Mouse (Mus musculus) Patski (cell line): ENCODE results near the gene Tdrd12. TPM values are rescaled to one million over a fixed set of nuclear protein-coding genes. Genes with fewer than 3 reads are reported as not detected.

ENCODE experiments used
- ATAC-seq: fragments of 100-300 bp; one replicate; pipeline ENCODE4 v1.8.0; 2021
- CTCF ChIA-PET: fragments of 350-600 bp; sonication (Branson Sonifier 250); formaldehyde crosslinking; loops from one replicate; lab custom pipeline; 2022; ENCODE audit warnings: inconsistent platforms; lab: Charles Lee
- POLR2A ChIA-PET: fragments of 350-600 bp; sonication (Branson Sonifier 250); formaldehyde crosslinking; loops from one replicate; lab custom pipeline; 2022; ENCODE audit warnings: antibody characterized with exemption, inconsistent platforms; lab: Charles Lee
- DNase-seq: peaks from one replicate; pipeline ENCODE4 v3.0.0-alpha.2; 2011; ENCODE audit warnings: low read depth, low spot score
- H3K27me3 ChIP-seq: fragments of 371-371 bp; one replicate; pipeline ENCODE4 v1.5.1; 2021
- CTCF ChIP-seq: fragments of 100-300 bp; IDR thresholded peaks from one replicate; pipeline ENCODE4 v1.5.1; 2021
- in situ Hi-C: fragments of 300-500 bp; cut with MboI; formaldehyde crosslinking; loops from 3 replicates; pipeline ENCODE4 v1.11.1; 2018; ENCODE audit warnings: low pct_unique_long_range_greater_than_20kb, mixed read lengths
- polyA plus RNA-seq: library from polyadenylated mRNA; unstranded; gene quantifications from one replicate; pipeline ENCODE4 v1.2.3, GENCODE M21; 2021

Gene Tdrd12
- 0.05 TPM for polyA plus RNA-seq

- DNase-seq (no peak), ATAC-seq (no peak)
- CTCF ChIA-PET, result no interaction called here
- in situ Hi-C loops, result no loop called here
- H3K27me3 ChIP-seq, result no peaks in the 10 kb centered on the region
- no peak for TF ChIP-seq CTCF
- POLR2A ChIA-PET, result no interaction called here
Measured at GRCm38 (mm10) chr7:35537562-35537961, at the start of gene Tdrd12. Tdrd12 (minus strand) TSS chr7:35537745.

GRCm38 (mm10) chr7:35586906-35587445 lies 49.4 kb upstream of the Tdrd12 start:
- POLR2A ChIA-PET, result no interaction called here
- no peak for DNase-seq
- CTCF ChIA-PET, result interaction anchor here (2.6 kb wide), 1 partner anchor 10 kb away, joined by 7 read pairs; no protein-coding TSS in a partner anchor
- in situ Hi-C loops, result loop anchor here (10.0 to 25.0 kb wide), 2 partner anchors 48 to 1775 kb away; no protein-coding TSS in a partner anchor
- no peak for TF ChIP-seq CTCF
- H3K27me3 ChIP-seq, result peaks cover 10% of the 10 kb centered on the region
- no peak for ATAC-seq

DNA sequence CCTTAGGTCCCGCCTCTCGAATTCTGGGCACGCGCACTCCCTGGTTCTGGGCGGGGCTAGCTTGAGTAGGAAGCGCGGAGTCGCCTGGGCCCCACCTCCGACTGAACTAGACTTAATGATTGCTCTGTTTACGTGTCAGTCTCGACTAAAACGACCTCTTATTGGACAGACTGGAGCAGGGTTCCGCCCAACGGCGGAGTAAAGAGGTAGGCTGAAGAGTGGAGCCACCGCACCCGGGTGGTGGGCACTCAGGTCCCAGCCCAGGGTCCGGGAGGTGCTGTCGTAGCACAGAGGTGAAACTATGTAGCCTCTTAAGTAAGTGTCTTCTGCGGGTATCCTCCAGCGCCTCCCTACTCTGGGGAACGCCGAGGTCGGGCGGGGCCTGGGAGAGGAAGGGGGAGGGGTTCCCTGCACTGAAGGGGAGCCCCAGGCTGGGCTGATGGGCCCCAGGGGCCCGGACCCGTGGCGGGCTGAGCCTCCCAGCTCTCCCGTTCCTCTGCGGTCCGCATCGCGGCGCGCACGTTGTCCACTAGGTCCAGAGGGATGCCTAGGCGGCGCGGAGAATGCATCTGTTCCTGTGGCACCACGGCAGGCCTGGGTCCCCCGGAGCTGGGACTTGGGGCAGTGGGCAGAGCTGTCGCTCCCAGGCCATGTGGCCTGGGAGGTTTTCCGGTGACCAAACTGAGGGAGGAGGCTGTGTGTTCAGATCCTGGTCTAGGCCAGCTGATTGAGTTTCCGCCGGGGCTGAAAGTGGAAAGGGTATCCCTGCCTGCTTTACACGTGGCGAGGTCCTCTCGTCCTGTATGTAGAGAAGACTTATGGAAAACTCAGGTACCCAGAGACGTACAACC lies 48.7 kb upstream of the Tdrd12 start, which contains the start of gene Ankrd27:
Gene Ankrd27 (plus strand): TSS at position 190 of the 851 bp plus-strand sequence.
- TF ChIP-seq CTCF, result no peak
- peak; percentile 98 for ATAC-seq
- DNase-seq, result peak; percentile 79
- peaks cover 15% of the 10 kb centered on the region for H3K27me3 ChIP-seq
- CTCF ChIA-PET, result interaction anchor here (1.3 to 2.6 kb wide), 2 partner anchors 11 kb away, joined by 6 to 7 read pairs; no protein-coding TSS in a partner anchor
- in situ Hi-C loops, result loop anchor here (10.0 to 25.0 kb wide), 2 partner anchors 49 to 1776 kb away; no protein-coding TSS in a partner anchor
- POLR2A ChIA-PET, result interaction anchor here (0.6 kb wide), 1 partner anchor 9 kb away, joined by 3 read pairs; no protein-coding TSS in a partner anchor

- CTCF ChIA-PET, result interaction anchor here (1.3 to 4.1 kb wide), 3 partner anchors 10 to 32 kb away, joined by 6 to 11 read pairs (median 7); no protein-coding TSS in a partner anchor
- no peak for TF ChIP-seq CTCF
- POLR2A ChIA-PET, result interaction anchor here (0.6 kb wide), 1 partner anchor 8 kb away, joined by 3 read pairs; no protein-coding TSS in a partner anchor
- peak; percentile 68 for ATAC-seq
- in situ Hi-C loops, result loop anchor here (10.0 to 25.0 kb wide), 2 partner anchors 49 to 1777 kb away; no protein-coding TSS in a partner anchor
- H3K27me3 ChIP-seq, result peaks cover 15% of the 10 kb centered on the region
- peak; percentile 49 for DNase-seq
Measured at GRCm38 (mm10) chr7:35585191-35586054, 47.9 kb upstream of the Tdrd12 start, which contains the start of gene Rgs9bp. Rgs9bp (minus strand) TSS chr7:35585582.

DNA sequence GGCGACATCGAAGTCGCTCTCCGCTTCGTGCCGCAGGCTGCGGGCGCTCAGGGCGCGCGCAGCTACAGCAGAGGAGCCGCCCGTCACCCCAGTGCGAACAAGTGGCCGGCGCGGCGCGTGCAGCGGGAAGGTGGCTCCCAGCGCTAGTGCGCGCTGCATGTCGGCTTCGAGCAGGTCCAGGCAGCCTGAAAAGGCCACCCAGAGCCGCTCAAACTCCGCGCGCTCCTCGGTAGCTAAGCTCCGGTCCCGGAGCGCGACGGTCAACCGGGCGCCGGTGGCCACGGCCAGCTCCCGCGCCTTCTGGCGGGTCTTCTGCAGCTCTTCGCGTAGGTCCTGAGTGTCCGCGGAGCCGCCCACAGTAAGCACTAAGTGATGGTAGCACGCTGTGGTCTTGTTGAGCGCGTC lies 47.2 kb upstream of the Tdrd12 start:
- H3K27me3 ChIP-seq, result peaks cover 15% of the 10 kb centered on the region
- ATAC-seq (no peak), DNase-seq (no peak)
- in situ Hi-C loops, result loop anchor here (10.0 to 25.0 kb wide), 2 partner anchors 50 to 1778 kb away; no protein-coding TSS in a partner anchor
- POLR2A ChIA-PET, result no interaction called here
- CTCF ChIA-PET, result interaction anchor here (1.3 to 4.1 kb wide), 3 partner anchors 9 to 31 kb away, joined by 6 to 11 read pairs (median 7); no protein-coding TSS in a partner anchor
- TF ChIP-seq CTCF, result no peak

DNA sequence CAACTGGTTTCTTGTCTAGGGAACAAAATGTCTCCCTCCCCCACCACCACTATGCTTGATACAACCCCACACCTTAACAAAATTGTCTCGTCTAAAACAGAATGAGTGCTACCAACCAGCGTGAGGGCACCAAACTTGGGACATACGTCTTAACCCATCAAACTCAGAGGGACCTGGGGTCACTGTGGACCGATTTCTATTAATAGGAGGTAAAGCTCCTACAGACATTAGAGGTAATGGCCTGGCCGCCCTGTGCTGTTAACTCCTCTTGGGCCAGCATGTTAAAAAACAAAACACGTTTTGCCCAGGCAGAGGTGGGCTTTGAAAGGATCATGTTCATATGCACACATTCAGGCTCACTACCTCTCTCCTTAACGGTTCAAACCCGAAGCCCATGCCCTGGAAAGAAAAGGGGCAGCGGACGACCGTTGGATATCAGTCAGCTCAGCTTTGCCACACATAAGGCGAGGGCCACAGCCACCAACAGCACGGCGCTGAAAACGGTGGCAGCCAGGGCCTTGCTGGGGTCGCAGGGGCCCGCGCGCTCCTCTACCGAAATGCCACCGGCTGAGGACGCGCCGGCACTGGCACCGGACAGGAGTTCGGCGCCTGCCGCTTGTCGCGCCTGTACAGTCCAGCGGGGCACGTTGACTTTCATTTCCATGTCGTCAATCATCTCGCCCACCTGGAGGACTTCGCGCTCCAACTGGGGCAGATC lies 46.7 kb upstream of the Tdrd12 start:
- DNase-seq (no peak), ATAC-seq (no peak)
- ChIA-PET POLR2A (no interaction called here), CTCF (interaction anchor here (1.1 to 4.1 kb wide), 3 partner anchors 22 to 101 kb away, joined by 3 to 11 read pairs (median 3); no protein-coding TSS in a partner anchor)
- H3K27me3 ChIP-seq, result peaks cover 15% of the 10 kb centered on the region
- no peak for TF ChIP-seq CTCF
- in situ Hi-C loops, result loop anchor here (10.0 to 25.0 kb wide), 2 partner anchors 51 to 1778 kb away; no protein-coding TSS in a partner anchor

DNA sequence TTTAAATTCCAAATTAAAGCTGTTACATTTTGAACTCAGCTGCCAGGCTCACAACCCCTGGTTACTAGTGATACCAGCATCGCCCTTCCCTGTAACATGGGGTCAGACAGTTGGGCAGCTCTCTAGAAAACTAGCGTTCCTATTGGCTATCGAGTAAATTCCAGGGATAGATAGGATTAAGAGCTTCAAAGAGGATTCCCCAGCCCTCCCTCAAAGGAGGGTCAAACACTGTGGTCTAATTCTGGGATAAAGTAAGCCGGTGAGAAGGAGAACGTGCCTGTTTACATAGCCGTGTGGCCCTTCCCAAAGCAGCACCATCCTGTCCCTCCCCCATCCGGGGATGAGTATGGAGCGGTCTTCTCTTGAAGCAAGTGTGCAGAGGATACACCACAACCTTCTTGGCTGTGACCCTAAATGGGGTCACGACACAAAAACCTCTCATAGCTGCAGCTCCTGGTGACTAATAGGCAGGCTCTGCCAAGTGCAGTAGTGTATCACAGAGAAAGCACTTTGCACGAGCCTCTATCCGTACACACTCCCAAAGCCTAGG lies 46.0 kb upstream of the Tdrd12 start:
- H3K27me3 ChIP-seq, result peaks cover 15% of the 10 kb centered on the region
- ATAC-seq, result no peak
- in situ Hi-C loops, result loop anchor here (10.0 to 25.0 kb wide), 2 partner anchors 51 to 1779 kb away; no protein-coding TSS in a partner anchor
- TF ChIP-seq CTCF, result no peak
- POLR2A ChIA-PET, result no interaction called here
- CTCF ChIA-PET, result interaction anchor here (1.1 to 4.1 kb wide), 4 partner anchors 21 to 102 kb away, joined by 3 to 11 read pairs (median 4); no protein-coding TSS in a partner anchor
- no peak for DNase-seq

DNA sequence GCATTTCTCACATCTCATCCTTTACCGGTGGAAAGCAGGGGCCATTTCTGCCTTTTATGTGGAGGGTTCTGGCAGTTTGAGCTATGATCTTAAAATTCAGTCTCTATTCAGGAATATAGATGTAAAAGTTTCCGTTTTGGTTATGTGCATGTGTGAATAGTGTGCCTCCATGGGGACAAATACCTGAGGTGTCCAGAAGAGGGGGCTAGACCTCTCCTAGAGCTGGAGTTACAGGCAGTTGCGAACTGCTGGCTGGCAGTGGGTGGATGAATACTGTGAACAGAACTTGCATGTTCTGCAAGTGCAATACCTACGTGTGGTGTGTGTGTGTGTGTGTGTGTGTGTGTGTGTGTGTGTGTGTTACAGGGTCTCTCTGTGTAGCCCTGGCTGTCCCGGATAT lies 45.2 kb upstream of the Tdrd12 start:
- in situ Hi-C loops, result loop anchor here (10.0 to 25.0 kb wide), 2 partner anchors 52 to 1780 kb away; no protein-coding TSS in a partner anchor
- TF ChIP-seq CTCF, result no peak

More for the DNA sequence above, 45.2 kb upstream of the Tdrd12 start:
- H3K27me3 ChIP-seq, result peaks cover 15% of the 10 kb centered on the region
- CTCF ChIA-PET, result interaction anchor here (1.1 to 4.1 kb wide), 3 partner anchors 23 to 103 kb away, joined by 3 to 11 read pairs (median 4); no protein-coding TSS in a partner anchor
- no peak for DNase-seq
- POLR2A ChIA-PET, result no interaction called here
- ATAC-seq, result no peak
